Mouse (Mus musculus) neural tube, embryonic 14.5 days (tissue): Measurements from ENCODE around the gene Ttc7b. TPM values are rescaled to one million over a fixed set of nuclear protein-coding genes. Genes with fewer than 3 reads are reported as not detected.

Experiments used
- ATAC-seq: fragments of 200-750 bp; cut with Nextera tagmentation; 2 replicates; pipeline ENCODE4 v1.8.0; 2017; ENCODE audit warnings: low read depth, mild to moderate bottlenecking, moderate TSS enrichment, moderate library complexity
- H3K27ac ChIP-seq: fragments of 300-500 bp; sonication (generic); 2 replicates; pipeline ENCODE4 v1.5.1; 2014; ENCODE audit warnings: low read depth, mild to moderate bottlenecking, control low read depth, low read length, moderate library complexity, mixed read lengths
- H3K27me3 ChIP-seq: fragments of 300-500 bp; sonication (generic); 2 replicates; pipeline ENCODE4 v1.6.1; 2014; ENCODE audit warnings: low read length; ENCODE audit not compliant: control insufficient read depth, insufficient read depth
- H3K36me3 ChIP-seq: fragments of 300-500 bp; sonication (generic); 2 replicates; pipeline ENCODE4 v1.6.1; 2014; ENCODE audit warnings: low read length, mixed read lengths; ENCODE audit not compliant: control insufficient read depth, insufficient read depth
- H3K4me1 ChIP-seq: fragments of 300-500 bp; sonication (generic); 2 replicates; pipeline ENCODE4 v1.6.1; 2014; ENCODE audit warnings: low read length; ENCODE audit not compliant: control insufficient read depth, insufficient read depth
- H3K4me2 ChIP-seq: fragments of 300-500 bp; sonication (generic); 2 replicates; pipeline ENCODE4 v1.6.1; 2014; ENCODE audit warnings: mild to moderate bottlenecking, low read depth, low read length, control low read depth
- H3K4me3 ChIP-seq: fragments of 300-500 bp; sonication (generic); 2 replicates; pipeline ENCODE4 v1.5.1; 2014; ENCODE audit warnings: low read depth, low read length, control low read depth, mixed read lengths
- H3K9ac ChIP-seq: fragments of 300-500 bp; sonication (generic); replicated peaks from 2 replicates; pipeline ENCODE4 v1.6.1; 2014; ENCODE audit warnings: low read depth, mild to moderate bottlenecking, control low read depth, low read length, mixed read lengths
- H3K9me3 ChIP-seq: fragments of 300-500 bp; sonication (generic); 2 replicates; pipeline ENCODE4 v1.6.1; 2016; ENCODE audit warnings: low read length; ENCODE audit not compliant: control insufficient read depth
- WGBS: fragments of 180-500 bp; shearing (Covaris S2); extraction: QIAGEN DNeasy Blood & Tissue Kit; methylation state at CpG from one replicate; pipeline ENCODE4 v1.1.7; 2014; 5-methylcytosine and 5-hydroxymethylcytosine counted together
- polyA plus RNA-seq: library from polyadenylated mRNA; unstranded; fragments of >200 nt; fragmentation: Nextera tagmentation; extraction: Ambion mirVana; gene quantifications from 2 replicates; pipeline ENCODE4 v1.2.1, GENCODE M21; 2014

The Ttc7b gene
- polyA plus RNA-seq, 1 experiment from 2014 or later, result 14.0 TPM

- Histone ChIP-seq H3K9ac (no peak overlapping the region), H3K4me2 (no peak overlapping the region), H3K4me3 (no peak overlapping the region), H3K36me3 (peaks cover 12% of the 10 kb centered on the region), H3K4me1 (no peaks in the 10 kb centered on the region), H3K27me3 (no peaks in the 10 kb centered on the region), H3K9me3 (no peaks in the 10 kb centered on the region), H3K27ac (no peak overlapping the region)
- WGBS, result 94% methylated on average over 7 of the region's 7 CpGs
- ATAC-seq, result no peak
Observed at GRCm38 (mm10) chr12:100489799-100490198, 30.8 kb downstream of the Ttc7b start.

GRCm38 (mm10) chr12:100488368-100488767 lies 32.3 kb downstream of the Ttc7b start:
- WGBS, result 95% methylated on average over 5 of the region's 5 CpGs

GRCm38 (mm10) chr12:100486232-100486631 lies 34.4 kb downstream of the Ttc7b start:
- no peaks in the 10 kb centered on the region for H3K36me3 ChIP-seq
- H3K27me3 ChIP-seq, result no peaks in the 10 kb centered on the region
- no peak overlapping the region for H3K27ac ChIP-seq
- no peak overlapping the region for H3K4me2 ChIP-seq
- no peaks in the 10 kb centered on the region for H3K9me3 ChIP-seq
- H3K4me1 ChIP-seq, result no peaks in the 10 kb centered on the region
- no peak overlapping the region for H3K4me3 ChIP-seq
- no peak overlapping the region for H3K9ac ChIP-seq
- no peak for ATAC-seq
- WGBS, result 73% methylated on average over 6 of the region's 6 CpGs

More at GRCm38 (mm10) chr12:100488368-100488767, 32.3 kb downstream of the Ttc7b start:
- Histone ChIP-seq H3K36me3 (peaks cover 5% of the 10 kb centered on the region; the same call in 1 of the 2 replicates), H3K27me3 (no peaks in the 10 kb centered on the region), H3K27ac (no peak overlapping the region), H3K4me2 (no peak overlapping the region), H3K4me1 (no peaks in the 10 kb centered on the region), H3K4me3 (no peak overlapping the region), H3K9me3 (no peaks in the 10 kb centered on the region), H3K9ac (no peak overlapping the region)
- no peak for ATAC-seq

- Histone ChIP-seq H3K4me1 (no peaks in the 10 kb centered on the region), H3K9ac (no peak overlapping the region), H3K36me3 (0 out of 2 replicates have a peak, but pooled peaks cover under 1% of the 10 kb centered on the region), H3K27me3 (no peaks in the 10 kb centered on the region), H3K4me2 (no peak overlapping the region), H3K9me3 (no peaks in the 10 kb centered on the region), H3K4me3 (no peak overlapping the region), H3K27ac (no peak overlapping the region)
- ATAC-seq, result no peak
- 88% methylated on average over 1 of the region's 1 CpGs for WGBS
Observed at GRCm38 (mm10) chr12:100483054-100483453, 37.6 kb downstream of the Ttc7b start.

GRCm38 (mm10) chr12:100482255-100482654 lies 38.4 kb downstream of the Ttc7b start:
- Histone ChIP-seq H3K4me2 (no peak overlapping the region), H3K27me3 (no peaks in the 10 kb centered on the region), H3K36me3 (0 out of 2 replicates have a peak, but pooled peaks cover 4% of the 10 kb centered on the region), H3K9me3 (no peaks in the 10 kb centered on the region), H3K4me3 (no peak overlapping the region), H3K9ac (no peak overlapping the region), H3K27ac (no peak overlapping the region), H3K4me1 (no peaks in the 10 kb centered on the region)
- ATAC-seq, result no peak
- WGBS, result 81% methylated on average over 7 of the region's 7 CpGs

GRCm38 (mm10) chr12:100481443-100482026 lies 39.1 kb downstream of the Ttc7b start:
- H3K4me2 ChIP-seq, result no peak overlapping the region
- no peak overlapping the region for H3K27ac ChIP-seq
- 0 out of 2 replicates have a peak, but pooled peaks cover 4% of the 10 kb centered on the region for H3K36me3 ChIP-seq
- H3K9ac ChIP-seq, result no peak overlapping the region
- H3K4me3 ChIP-seq, result no peak overlapping the region
- no peaks in the 10 kb centered on the region for H3K9me3 ChIP-seq
- WGBS, result 79% methylated on average over 8 of the region's 8 CpGs
- H3K4me1 ChIP-seq, result no peaks in the 10 kb centered on the region
- H3K27me3 ChIP-seq, result no peaks in the 10 kb centered on the region
- ATAC-seq, result peak; percentile 39; the same call in 1 of the 2 replicates

GRCm38 (mm10) chr12:100480642-100481442 lies 39.8 kb downstream of the Ttc7b start:
- 0 out of 2 replicates have a peak overlapping the region, but pooled peaks have one; percentile 13 for H3K9ac ChIP-seq
- no peaks in the 10 kb centered on the region for H3K9me3 ChIP-seq
- ATAC-seq, result peak; percentile 36; the same call in 1 of the 2 replicates
- WGBS, result 91% methylated on average over 15 of the region's 15 CpGs
- H3K27me3 ChIP-seq, result no peaks in the 10 kb centered on the region
- H3K4me2 ChIP-seq, result no peak overlapping the region
- no peaks in the 10 kb centered on the region for H3K4me1 ChIP-seq
- H3K27ac ChIP-seq, result no peak overlapping the region
- peaks cover 4% of the 10 kb centered on the region; the same call in 1 of the 2 replicates for H3K36me3 ChIP-seq
- no peak overlapping the region for H3K4me3 ChIP-seq

GRCm38 (mm10) chr12:100479892-100480621 lies 40.6 kb downstream of the Ttc7b start:
- peak; percentile 69 for ATAC-seq
- Histone ChIP-seq H3K4me1 (no peaks in the 10 kb centered on the region), H3K9ac (no peak overlapping the region), H3K4me2 (no peak overlapping the region), H3K4me3 (no peak overlapping the region), H3K27ac (no peak overlapping the region), H3K36me3 (peaks cover 4% of the 10 kb centered on the region; the same call in 1 of the 2 replicates), H3K27me3 (no peaks in the 10 kb centered on the region), H3K9me3 (no peaks in the 10 kb centered on the region)
- WGBS, result 32% methylated on average over 7 of the region's 7 CpGs
